Mouse (Mus musculus): Measurements from ENCODE around the gene Gdf7. TPM values are rescaled to one million over a fixed set of nuclear protein-coding genes. Genes with fewer than 3 reads are reported as not detected.
A peak's percentile ranks its signal among the peaks of the same experiment; 100 is the strongest.

The Gdf7 gene
- polyA plus RNA-seq, 1 experiment from 2014 or later, result not detected

DNA sequence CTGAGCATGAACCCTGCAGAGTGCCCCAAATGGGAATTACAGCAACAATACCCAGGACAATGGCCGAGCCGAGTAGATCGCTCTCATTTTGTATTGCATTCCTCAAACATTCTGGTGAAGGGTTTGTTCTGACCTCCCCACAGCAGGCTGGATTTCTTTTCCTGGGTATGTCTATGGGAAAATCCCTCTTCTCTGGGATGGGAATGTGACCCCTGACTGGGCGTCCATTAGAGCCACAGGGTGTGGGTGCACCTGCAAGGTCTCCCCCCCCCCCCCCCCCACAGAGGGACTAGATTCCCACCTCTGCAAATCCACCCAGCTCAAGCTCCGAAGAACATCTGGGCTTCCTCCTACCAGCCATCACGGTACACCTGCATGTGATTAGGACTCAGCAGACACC is 12.7 kb downstream of the Gdf7 start:
- H3K4me1 ChIP-seq (ENCODE audit: insufficient read depth), result no peaks in the 10 kb centered on the region
- DNase-seq, result no peak
- no peak overlapping the region for H3K4me2 ChIP-seq
- H3K4me3 ChIP-seq (ENCODE audit: low read depth, low read length), result no peak overlapping the region
- H3K9me3 ChIP-seq (ENCODE audit: low read depth, low read length), result no peaks in the 10 kb centered on the region
- WGBS, result 79% methylated on average over 6 of the region's 6 CpGs
- no peaks in the 10 kb centered on the region for H3K27me3 ChIP-seq (ENCODE audit: insufficient read depth, low read length)
- H3K36me3 ChIP-seq (ENCODE audit: insufficient read depth), result 0 out of 2 replicates have a peak, but pooled peaks cover 2% of the 10 kb centered on the region
- no peak for TF ChIP-seq CTCF (IDR thresholded peaks at IDR 0.05; ENCODE audit: low read depth)
- ATAC-seq (ENCODE audit: insufficient read depth), result no peak
- no peak overlapping the region for H3K9ac ChIP-seq
- no peak overlapping the region for H3K27ac ChIP-seq (ENCODE audit: low read depth)

DNA sequence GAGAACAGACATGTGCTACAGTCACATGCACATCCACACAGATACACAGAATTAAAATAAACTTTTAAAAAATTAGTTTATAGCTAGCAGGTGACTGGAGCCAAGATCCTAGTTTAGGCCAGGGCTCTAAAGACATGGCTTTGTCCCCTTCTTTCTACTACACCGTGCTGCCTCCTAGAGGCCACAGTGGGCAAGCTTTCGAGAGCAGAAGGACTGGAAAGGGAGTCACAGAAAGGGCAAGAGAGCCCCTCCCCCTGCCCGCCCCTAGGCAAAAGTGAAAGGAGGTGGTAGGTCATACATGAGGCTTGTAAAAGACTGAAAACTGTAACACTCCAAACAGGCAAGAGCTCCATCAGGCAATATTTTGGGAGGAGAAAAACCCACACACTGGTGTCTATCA is 13.8 kb downstream of the Gdf7 start:
- Histone ChIP-seq H3K27me3 (ENCODE audit: insufficient read depth, low read length) (no peaks in the 10 kb centered on the region), H3K9me3 (ENCODE audit: low read depth, low read length) (no peaks in the 10 kb centered on the region)
- no peak for ATAC-seq (ENCODE audit: insufficient read depth)

GRCm38 (mm10) chr12:8281225-8282017 is 20.3 kb downstream of the Gdf7 start:
- no peak for TF ChIP-seq CTCF (IDR thresholded peaks at IDR 0.05; ENCODE audit: low read depth)
- DNase-seq (no peak), ATAC-seq (ENCODE audit: insufficient read depth) (no peak)
- H3K9ac ChIP-seq, result no peak overlapping the region
- H3K9me3 ChIP-seq (ENCODE audit: low read depth, low read length), result no peaks in the 10 kb centered on the region
- H3K27ac ChIP-seq (ENCODE audit: low read depth), result no peak overlapping the region
- H3K4me3 ChIP-seq (ENCODE audit: low read depth, low read length), result no peak overlapping the region
- no peaks in the 10 kb centered on the region for H3K4me1 ChIP-seq (ENCODE audit: insufficient read depth)
- peaks cover 7% of the 10 kb centered on the region; the same call in 1 of the 2 replicates for H3K36me3 ChIP-seq (ENCODE audit: insufficient read depth)
- no peak overlapping the region for H3K4me2 ChIP-seq
- 79% methylated on average over 15 of the region's 15 CpGs for WGBS
- H3K27me3 ChIP-seq (ENCODE audit: insufficient read depth, low read length), result no peaks in the 10 kb centered on the region

More for the DNA sequence above, 13.8 kb downstream of the Gdf7 start:
- H3K4me2 ChIP-seq, result no peak overlapping the region
- 51% methylated on average over 3 of the region's 3 CpGs for WGBS
- no peak overlapping the region for H3K4me3 ChIP-seq (ENCODE audit: low read depth, low read length)
- DNase-seq, result peak; percentile 25
- no peak overlapping the region for H3K27ac ChIP-seq (ENCODE audit: low read depth)
- peak; percentile 33 for TF ChIP-seq CTCF (IDR thresholded peaks at IDR 0.05; ENCODE audit: low read depth)
- H3K4me1 ChIP-seq (ENCODE audit: insufficient read depth), result no peaks in the 10 kb centered on the region
- no peak overlapping the region for H3K9ac ChIP-seq
- H3K36me3 ChIP-seq (ENCODE audit: insufficient read depth), result 0 out of 2 replicates have a peak, but pooled peaks cover 2% of the 10 kb centered on the region

DNA sequence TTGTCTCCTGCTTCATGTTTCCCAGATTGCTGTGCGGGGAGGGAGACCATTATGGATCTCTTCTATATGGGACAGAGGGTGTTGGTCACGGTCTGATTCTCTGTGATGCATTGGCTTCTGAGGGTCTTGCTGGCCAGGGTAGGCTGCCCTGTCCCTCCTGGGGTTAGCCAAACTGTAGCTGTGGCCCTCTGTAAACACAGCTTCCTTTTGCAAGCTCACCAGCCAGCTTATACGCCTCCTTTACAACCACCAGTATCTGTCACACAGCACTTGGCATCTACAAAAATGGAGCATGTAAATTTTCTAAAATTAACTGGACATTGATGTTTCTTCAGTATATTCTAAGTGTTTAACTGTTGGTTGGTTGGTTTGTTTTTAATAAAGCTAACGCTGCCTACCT is 26.3 kb downstream of the Gdf7 start:
- no peaks in the 10 kb centered on the region for H3K4me1 ChIP-seq (ENCODE audit: insufficient read depth)
- no peak overlapping the region for H3K4me3 ChIP-seq (ENCODE audit: low read depth, low read length)
- no peaks in the 10 kb centered on the region for H3K27me3 ChIP-seq (ENCODE audit: insufficient read depth, low read length)
- no peak overlapping the region for H3K9ac ChIP-seq
- DNase-seq, result no peak
- 86% methylated on average over 4 of the region's 4 CpGs for WGBS
- TF ChIP-seq CTCF (IDR thresholded peaks at IDR 0.05; ENCODE audit: low read depth), result no peak
- no peak overlapping the region for H3K4me2 ChIP-seq
- H3K27ac ChIP-seq (ENCODE audit: low read depth), result no peak overlapping the region
- no peaks in the 10 kb centered on the region for H3K9me3 ChIP-seq (ENCODE audit: low read depth, low read length)
- no peak for ATAC-seq (ENCODE audit: insufficient read depth)
- H3K36me3 ChIP-seq (ENCODE audit: insufficient read depth), result peaks cover 5% of the 10 kb centered on the region; the same call in 1 of the 2 replicates

- no peaks in the 10 kb centered on the region for H3K9me3 ChIP-seq (ENCODE audit: low read depth, low read length)
- H3K4me3 ChIP-seq (ENCODE audit: low read depth, low read length), result no peak overlapping the region
- H3K36me3 ChIP-seq (ENCODE audit: insufficient read depth), result peaks cover 5% of the 10 kb centered on the region; the same call in 1 of the 2 replicates
- H3K9ac ChIP-seq, result no peak overlapping the region
- WGBS, result 74% methylated on average over 6 of the region's 6 CpGs
- H3K4me2 ChIP-seq, result no peak overlapping the region
- no peak for TF ChIP-seq CTCF (IDR thresholded peaks at IDR 0.05; ENCODE audit: low read depth)
- H3K4me1 ChIP-seq (ENCODE audit: insufficient read depth), result no peaks in the 10 kb centered on the region
- no peaks in the 10 kb centered on the region for H3K27me3 ChIP-seq (ENCODE audit: insufficient read depth, low read length)
- DNase-seq (no peak), ATAC-seq (ENCODE audit: insufficient read depth) (no peak)
- H3K27ac ChIP-seq (ENCODE audit: low read depth), result no peak overlapping the region
Measured at GRCm38 (mm10) chr12:8273471-8274171, 28.1 kb downstream of the Gdf7 start.

- ATAC-seq (ENCODE audit: insufficient read depth), result no peak
- Histone ChIP-seq H3K9ac (no peak overlapping the region), H3K36me3 (ENCODE audit: insufficient read depth) (no peaks in the 10 kb centered on the region), H3K27ac (ENCODE audit: low read depth) (no peak overlapping the region), H3K4me1 (ENCODE audit: insufficient read depth) (no peaks in the 10 kb centered on the region), H3K27me3 (ENCODE audit: insufficient read depth, low read length) (no peaks in the 10 kb centered on the region), H3K4me2 (no peak overlapping the region), H3K4me3 (ENCODE audit: low read depth, low read length) (no peak overlapping the region), H3K9me3 (ENCODE audit: low read depth, low read length) (no peaks in the 10 kb centered on the region)
- no peak for TF ChIP-seq CTCF (IDR thresholded peaks at IDR 0.05; ENCODE audit: low read depth)
- WGBS, result 67% methylated on average over 2 of the region's 2 CpGs
- no peak for DNase-seq
Measured at GRCm38 (mm10) chr12:8271405-8271804, 30.3 kb downstream of the Gdf7 start.

- Histone ChIP-seq H3K27ac (ENCODE audit: low read depth) (no peak overlapping the region), H3K4me1 (ENCODE audit: insufficient read depth) (no peaks in the 10 kb centered on the region), H3K27me3 (ENCODE audit: insufficient read depth, low read length) (no peaks in the 10 kb centered on the region), H3K4me3 (ENCODE audit: low read depth, low read length) (no peak overlapping the region), H3K36me3 (ENCODE audit: insufficient read depth) (no peaks in the 10 kb centered on the region), H3K9ac (no peak overlapping the region), H3K4me2 (no peak overlapping the region), H3K9me3 (ENCODE audit: low read depth, low read length) (no peaks in the 10 kb centered on the region)
- no peak for DNase-seq
- 92% methylated on average over 11 of the region's 11 CpGs for WGBS
- no peak for TF ChIP-seq CTCF (IDR thresholded peaks at IDR 0.05; ENCODE audit: low read depth)
- ATAC-seq (ENCODE audit: insufficient read depth), result no peak
Measured at GRCm38 (mm10) chr12:8269627-8270026, 32.1 kb downstream of the Gdf7 start.
